Mouse (Mus musculus) gastrocnemius, postnatal 25 days (tissue): ENCODE data around the gene Tbc1d2. TPM values are rescaled to one million over a fixed set of nuclear protein-coding genes. Genes with fewer than 3 reads are reported as not detected.

Experiments used
- total RNA-seq, 2 experiments: library from RNA; stranded (reverse); gene quantifications; 1 replicate in 1 of 2; 2 replicates in 1 of 2; pipeline ENCODE4 v1.2.3; 2021

Gene Tbc1d2
- total RNA-seq, 2 experiments from 2014 or later = 0.64 to 0.78 TPM

Other genes starting within 250 kb of the Tbc1d2 start
- not detected for gene Hemgn, start 236.7 kb downstream of the Tbc1d2 start, total RNA-seq
- gene Anp32b, start 199.3 kb downstream of the Tbc1d2 start, total RNA-seq = 10 to 100 TPM; 54.1 to 59.9 TPM
- 10 to 100 TPM; 16.9 to 21.1 TPM for gene Nans, start 161.0 kb downstream of the Tbc1d2 start, total RNA-seq
- 1 to 10 TPM in 1 of 2 experiments, under 1 TPM in 1; 0.46 to 1.4 TPM for gene Trim14, start 114.1 kb downstream of the Tbc1d2 start, total RNA-seq
- gene Coro2a, start 48.0 kb downstream of the Tbc1d2 start, total RNA-seq = under 1 TPM in 1 of 2 experiments, not detected in 1; 0.20 TPM